Mouse (Mus musculus): Measurements from ENCODE around the gene Flt4. TPM values are rescaled to one million over a fixed set of nuclear protein-coding genes. Genes with fewer than 3 reads are reported as not detected.

The Flt4 gene
- polyA plus RNA-seq, 1 experiment from 2014 or later = 5.3 TPM

DNA sequence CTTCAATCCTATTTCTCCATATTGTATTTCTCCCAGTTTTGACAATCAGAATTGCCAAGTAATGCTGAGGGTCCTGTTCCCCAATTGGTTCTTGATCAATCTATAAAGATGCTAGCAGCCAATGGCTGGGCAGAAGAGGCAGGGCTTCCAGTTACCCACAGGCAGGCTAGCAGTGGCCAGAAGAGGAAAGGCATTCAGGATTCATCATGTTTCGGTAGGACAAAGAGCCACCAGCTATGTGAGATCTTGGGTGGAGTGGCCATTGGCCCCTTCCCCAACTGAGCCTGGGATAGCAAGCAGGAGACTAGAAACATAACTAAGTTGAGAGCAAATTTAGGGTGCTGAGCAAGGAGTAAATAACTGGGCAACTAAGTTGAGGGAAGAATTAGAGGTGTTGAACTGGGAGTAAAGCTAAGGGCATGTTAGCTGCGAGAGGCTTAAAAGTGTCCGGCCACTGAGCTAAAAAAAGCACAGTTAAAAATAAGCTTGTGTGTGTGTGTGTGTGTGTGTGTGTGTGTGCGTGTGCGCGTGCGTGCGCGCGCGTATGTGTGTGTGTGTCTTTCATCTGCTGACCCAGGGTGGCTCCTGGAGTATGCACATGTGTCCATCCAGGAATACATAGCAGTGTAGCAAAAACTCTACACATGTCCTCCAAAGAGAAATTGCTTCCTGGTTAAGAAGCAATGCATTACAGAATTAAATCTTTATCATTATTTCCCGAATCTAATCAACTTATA lies 75.3 kb downstream of the Flt4 start:
- Histone ChIP-seq H3K27me3 (ENCODE audit: insufficient read depth, low read length) (no peaks in the 10 kb centered on the region), H3K4me1 (replicated peaks; ENCODE audit: insufficient read depth, low read length) (no peaks in the 10 kb centered on the region), H3K4me3 (replicated peaks; ENCODE audit: low read depth, low read length) (no peak overlapping the region), H3K27ac (no peak overlapping the region), H3K36me3 (ENCODE audit: insufficient read depth, low read length) (peaks cover 47% of the 10 kb centered on the region), H3K9ac (ENCODE audit: low read depth, low read length) (no peak overlapping the region), H3K4me2 (ENCODE audit: low read length) (no peak overlapping the region), H3K9me3 (replicated peaks; ENCODE audit: low read length) (no peaks in the 10 kb centered on the region)
- 97% methylated on average over 12 of the region's 12 CpGs for WGBS
- no peak for TF ChIP-seq CTCF (IDR thresholded peaks at IDR 0.05; ENCODE audit: low read depth)
- ATAC-seq (replicated peaks; ENCODE audit: low FRiP score, low read depth) (no peak), DNase-seq (ENCODE audit: low spot score) (no peak)

DNA sequence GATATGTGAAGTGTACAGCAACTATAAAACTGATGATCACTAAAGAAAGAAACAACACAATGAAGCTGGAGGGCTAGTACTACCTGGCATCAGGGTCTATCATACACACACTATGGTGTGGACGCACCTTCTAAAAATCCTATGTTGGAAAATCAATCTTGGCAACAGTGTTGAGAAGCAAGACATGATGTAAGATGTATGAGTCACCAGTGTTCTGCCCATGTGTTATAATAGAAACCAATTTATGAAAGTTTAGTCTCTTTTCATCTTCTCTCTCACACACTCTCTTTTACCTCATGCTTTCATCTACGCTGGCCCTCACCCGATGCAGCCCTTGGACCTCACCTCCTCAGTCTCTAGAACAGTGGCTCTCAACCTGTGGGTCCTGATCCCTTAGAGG lies 86.0 kb downstream of the Flt4 start:
- H3K9ac ChIP-seq (ENCODE audit: low read depth, low read length) = no peak overlapping the region

DNA sequence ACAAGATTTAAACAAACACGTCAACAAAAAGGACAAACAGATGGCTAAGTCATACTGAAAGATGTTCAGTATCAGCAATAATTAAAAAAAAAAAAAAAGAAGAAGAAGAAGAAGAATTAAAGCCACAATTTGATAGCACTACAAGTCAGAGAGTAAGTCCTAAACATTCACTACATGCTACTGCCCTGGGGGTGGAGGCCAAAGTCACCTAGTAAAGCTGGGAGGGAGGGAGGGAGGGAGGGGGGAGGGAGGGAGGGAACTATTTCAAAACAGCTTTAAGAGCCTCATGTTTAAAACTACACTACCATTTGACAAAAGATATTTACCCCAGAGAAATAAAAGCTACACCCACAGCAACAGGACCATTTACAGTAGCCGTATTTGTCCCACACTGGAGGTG lies 86.6 kb downstream of the Flt4 start:
- no peaks in the 10 kb centered on the region for H3K9me3 ChIP-seq (replicated peaks; ENCODE audit: low read length)
- WGBS = 91% methylated on average over 2 of the region's 2 CpGs
- ATAC-seq (replicated peaks; ENCODE audit: low FRiP score, low read depth) = no peak

More for the DNA sequence above, 86.0 kb downstream of the Flt4 start:
- Histone ChIP-seq H3K4me1 (replicated peaks; ENCODE audit: insufficient read depth, low read length) (no peaks in the 10 kb centered on the region), H3K27me3 (ENCODE audit: insufficient read depth, low read length) (no peaks in the 10 kb centered on the region), H3K4me2 (ENCODE audit: low read length) (no peak overlapping the region), H3K36me3 (ENCODE audit: insufficient read depth, low read length) (peaks cover 21% of the 10 kb centered on the region), H3K9me3 (replicated peaks; ENCODE audit: low read length) (no peaks in the 10 kb centered on the region), H3K4me3 (replicated peaks; ENCODE audit: low read depth, low read length) (no peak overlapping the region), H3K27ac (no peak overlapping the region)
- no peak for TF ChIP-seq CTCF (IDR thresholded peaks at IDR 0.05; ENCODE audit: low read depth)
- 94% methylated on average over 3 of the region's 3 CpGs for WGBS
- no peak for DNase-seq (ENCODE audit: low spot score)
- ATAC-seq (replicated peaks; ENCODE audit: low FRiP score, low read depth) = no peak

DNA sequence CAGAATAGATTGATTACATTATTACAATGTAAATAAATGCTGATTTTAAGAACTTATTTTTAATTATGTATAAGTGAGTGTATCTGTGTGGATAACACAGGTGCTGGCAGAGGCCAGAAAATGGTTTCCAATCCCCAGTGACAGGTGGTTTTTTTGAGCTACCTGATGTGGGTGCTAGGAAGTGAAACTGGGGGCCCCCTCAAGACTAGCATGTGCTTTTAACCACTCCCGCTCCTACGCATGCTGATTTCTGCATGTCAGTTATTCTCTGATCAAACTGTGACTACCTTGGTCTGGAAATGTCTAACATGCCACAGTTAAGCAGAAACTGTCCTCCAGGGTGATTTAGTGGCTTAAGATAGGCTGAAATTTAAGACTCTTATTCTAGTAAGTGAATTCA lies 87.4 kb downstream of the Flt4 start:
- TF ChIP-seq CTCF (IDR thresholded peaks at IDR 0.05; ENCODE audit: low read depth) = no peak
- Histone ChIP-seq H3K27ac (no peak overlapping the region), H3K4me3 (replicated peaks; ENCODE audit: low read depth, low read length) (no peak overlapping the region), H3K9ac (ENCODE audit: low read depth, low read length) (no peak overlapping the region), H3K4me2 (ENCODE audit: low read length) (no peak overlapping the region), H3K9me3 (replicated peaks; ENCODE audit: low read length) (no peaks in the 10 kb centered on the region), H3K4me1 (replicated peaks; ENCODE audit: insufficient read depth, low read length) (no peaks in the 10 kb centered on the region), H3K36me3 (ENCODE audit: insufficient read depth, low read length) (peaks cover 26% of the 10 kb centered on the region), H3K27me3 (ENCODE audit: insufficient read depth, low read length) (no peaks in the 10 kb centered on the region)
- 86% methylated on average over 2 of the region's 2 CpGs for WGBS
- DNase-seq (ENCODE audit: low spot score) (no peak), ATAC-seq (replicated peaks; ENCODE audit: low FRiP score, low read depth) (no peak)

More for the DNA sequence above, 86.6 kb downstream of the Flt4 start:
- no peak for DNase-seq (ENCODE audit: low spot score)
- Histone ChIP-seq H3K4me3 (replicated peaks; ENCODE audit: low read depth, low read length) (no peak overlapping the region), H3K27me3 (ENCODE audit: insufficient read depth, low read length) (no peaks in the 10 kb centered on the region), H3K36me3 (ENCODE audit: insufficient read depth, low read length) (peaks cover 21% of the 10 kb centered on the region), H3K9ac (ENCODE audit: low read depth, low read length) (no peak overlapping the region), H3K27ac (no peak overlapping the region), H3K4me1 (replicated peaks; ENCODE audit: insufficient read depth, low read length) (no peaks in the 10 kb centered on the region), H3K4me2 (ENCODE audit: low read length) (no peak overlapping the region)
- no peak for TF ChIP-seq CTCF (IDR thresholded peaks at IDR 0.05; ENCODE audit: low read depth)

DNA sequence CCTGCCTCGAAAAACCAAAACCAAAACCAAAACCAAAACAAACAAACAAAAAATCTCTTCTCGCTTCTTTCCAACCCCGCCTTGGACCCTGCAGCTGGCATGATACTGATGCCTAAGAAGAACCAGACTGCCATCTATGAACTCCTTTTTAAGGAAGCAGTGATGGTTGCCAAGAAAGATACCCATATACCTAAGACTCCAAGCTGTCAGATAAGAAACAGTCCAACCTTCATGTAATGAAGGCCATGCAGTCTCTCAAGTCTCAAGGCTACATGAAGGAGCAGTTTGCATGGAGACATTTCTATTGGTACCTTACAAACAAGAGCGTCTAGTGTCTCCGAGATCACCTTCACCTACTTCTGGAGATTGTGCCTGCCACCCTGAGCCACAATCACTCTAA lies 88.7 kb downstream of the Flt4 start:
- Histone ChIP-seq H3K4me1 (replicated peaks; ENCODE audit: insufficient read depth, low read length) (no peaks in the 10 kb centered on the region), H3K9ac (ENCODE audit: low read depth, low read length) (no peak overlapping the region), H3K4me3 (replicated peaks; ENCODE audit: low read depth, low read length) (no peak overlapping the region), H3K27me3 (ENCODE audit: insufficient read depth, low read length) (no peaks in the 10 kb centered on the region), H3K4me2 (ENCODE audit: low read length) (no peak overlapping the region), H3K9me3 (replicated peaks; ENCODE audit: low read length) (no peaks in the 10 kb centered on the region), H3K27ac (no peak overlapping the region), H3K36me3 (ENCODE audit: insufficient read depth, low read length) (peaks cover 27% of the 10 kb centered on the region)
- DNase-seq (ENCODE audit: low spot score) (no peak), ATAC-seq (replicated peaks; ENCODE audit: low FRiP score, low read depth) (no peak)
- TF ChIP-seq CTCF (IDR thresholded peaks at IDR 0.05; ENCODE audit: low read depth) = no peak
- 95% methylated on average over 5 of the region's 5 CpGs for whole genome bisulfite sequencing

DNA sequence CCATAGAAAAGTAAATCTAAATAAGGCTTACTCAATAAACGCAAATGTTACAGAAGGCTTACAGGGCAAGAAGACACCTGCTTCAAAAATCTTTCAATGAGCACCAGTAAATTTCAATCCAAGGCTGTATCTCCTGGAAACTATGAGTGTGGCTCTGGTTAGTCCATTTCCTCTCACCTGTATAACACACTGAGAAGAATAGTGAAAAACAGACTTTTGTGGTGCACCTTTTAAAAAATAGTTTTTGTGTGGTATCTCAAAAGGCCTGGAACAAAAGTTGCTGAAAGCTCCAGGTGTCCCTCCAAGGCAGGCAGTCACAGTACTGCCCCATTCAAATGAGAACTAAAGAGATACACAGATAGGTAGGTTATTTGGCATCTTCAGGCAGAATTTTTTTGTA lies 90.0 kb downstream of the Flt4 start:
- no peak overlapping the region for H3K4me3 ChIP-seq (replicated peaks; ENCODE audit: low read depth, low read length)
- peaks cover 27% of the 10 kb centered on the region for H3K36me3 ChIP-seq (ENCODE audit: insufficient read depth, low read length)
- no peaks in the 10 kb centered on the region for H3K4me1 ChIP-seq (replicated peaks; ENCODE audit: insufficient read depth, low read length)
- DNase-seq (ENCODE audit: low spot score) = no peak
- 93% methylated on average over 1 of the region's 1 CpGs for WGBS
- no peaks in the 10 kb centered on the region for H3K27me3 ChIP-seq (ENCODE audit: insufficient read depth, low read length)
- TF ChIP-seq CTCF (IDR thresholded peaks at IDR 0.05; ENCODE audit: low read depth) = no peak
- H3K9ac ChIP-seq (ENCODE audit: low read depth, low read length) = no peak overlapping the region
- ATAC-seq (replicated peaks; ENCODE audit: low FRiP score, low read depth) = no peak
- H3K27ac ChIP-seq = no peak overlapping the region
- H3K9me3 ChIP-seq (replicated peaks; ENCODE audit: low read length) = no peaks in the 10 kb centered on the region
- H3K4me2 ChIP-seq (ENCODE audit: low read length) = no peak overlapping the region

DNA sequence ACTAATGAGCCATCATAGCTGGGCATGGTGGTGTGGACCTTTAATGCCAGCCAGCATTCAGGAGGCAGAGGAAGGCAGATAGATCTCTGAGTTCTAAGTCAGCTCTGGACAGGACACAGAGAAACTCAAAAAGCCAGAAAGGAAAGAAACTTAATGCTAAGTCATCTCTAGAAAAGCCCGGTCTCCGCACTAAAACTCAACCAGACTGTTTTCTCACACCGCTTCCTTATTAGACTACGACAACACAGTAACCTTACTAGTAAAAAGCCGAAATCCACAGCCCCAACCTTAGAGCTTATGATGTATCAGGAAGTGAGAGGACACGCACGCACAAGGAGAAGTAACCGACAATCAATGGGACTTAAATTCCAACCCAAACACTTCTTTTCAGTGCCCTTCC lies 93.0 kb downstream of the Flt4 start:
- ATAC-seq (replicated peaks; ENCODE audit: low FRiP score, low read depth) = no peak
- DNase-seq (ENCODE audit: low spot score) = no peak
- WGBS = 95% methylated on average over 8 of the region's 8 CpGs
- H3K4me1 ChIP-seq (replicated peaks; ENCODE audit: insufficient read depth, low read length) = no peaks in the 10 kb centered on the region
- H3K27ac ChIP-seq = no peak overlapping the region
- no peak overlapping the region for H3K4me2 ChIP-seq (ENCODE audit: low read length)
- H3K9ac ChIP-seq (ENCODE audit: low read depth, low read length) = no peak overlapping the region
- H3K4me3 ChIP-seq (replicated peaks; ENCODE audit: low read depth, low read length) = no peak overlapping the region
- TF ChIP-seq CTCF (IDR thresholded peaks at IDR 0.05; ENCODE audit: low read depth) = no peak
- no peaks in the 10 kb centered on the region for H3K27me3 ChIP-seq (ENCODE audit: insufficient read depth, low read length)
- H3K36me3 ChIP-seq (ENCODE audit: insufficient read depth, low read length) = peaks cover 27% of the 10 kb centered on the region
- no peaks in the 10 kb centered on the region for H3K9me3 ChIP-seq (replicated peaks; ENCODE audit: low read length)

Other genes starting within 250 kb of the Flt4 start
- not detected in 2 replicates for gene Olfr1389, start 186.2 kb upstream of the Flt4 start, polyA plus RNA-seq (2015; fragmentation: Nextera tagmentation; extraction: Ambion mirVana)
- 0.05 and 0.07 TPM in 2 replicates for gene Olfr1388, start 172.6 kb upstream of the Flt4 start, polyA plus RNA-seq (2015; fragmentation: Nextera tagmentation; extraction: Ambion mirVana)
- not detected in 2 replicates for gene Olfr1387, start 153.9 kb upstream of the Flt4 start, polyA plus RNA-seq (2015; fragmentation: Nextera tagmentation; extraction: Ambion mirVana)
- gene Olfr1386, start 144.2 kb upstream of the Flt4 start, polyA plus RNA-seq (2015; fragmentation: Nextera tagmentation; extraction: Ambion mirVana) = not detected in 2 replicates
- not detected in 2 replicates for gene Olfr1385, start 120.2 kb upstream of the Flt4 start, polyA plus RNA-seq (2015; fragmentation: Nextera tagmentation; extraction: Ambion mirVana)
- gene Olfr1384, start 102.5 kb upstream of the Flt4 start, polyA plus RNA-seq (2015; fragmentation: Nextera tagmentation; extraction: Ambion mirVana) = not detected in 2 replicates
- not detected in 2 replicates for gene Olfr1383, start 89.6 kb upstream of the Flt4 start, polyA plus RNA-seq (2015; fragmentation: Nextera tagmentation; extraction: Ambion mirVana)
- not detected in 2 replicates for gene Olfr1382, start 81.0 kb upstream of the Flt4 start, polyA plus RNA-seq (2015; fragmentation: Nextera tagmentation; extraction: Ambion mirVana)
- gene Olfr1381, start 65.8 kb upstream of the Flt4 start, polyA plus RNA-seq (2015; fragmentation: Nextera tagmentation; extraction: Ambion mirVana) = not detected in 2 replicates
- not detected in 2 replicates for gene Olfr1380, start 52.4 kb upstream of the Flt4 start, polyA plus RNA-seq (2015; fragmentation: Nextera tagmentation; extraction: Ambion mirVana)
- not detected in 2 replicates for gene Scgb3a1, start 54.3 kb downstream of the Flt4 start, polyA plus RNA-seq (2015; fragmentation: Nextera tagmentation; extraction: Ambion mirVana)
- 54.4 and 55.0 TPM in 2 replicates for gene Cnot6, start 103.5 kb downstream of the Flt4 start, polyA plus RNA-seq (2015; fragmentation: Nextera tagmentation; extraction: Ambion mirVana)
- 7.3 and 8.6 TPM in 2 replicates for gene Gfpt2, start 184.9 kb downstream of the Flt4 start, polyA plus RNA-seq (2015; fragmentation: Nextera tagmentation; extraction: Ambion mirVana)
- 25.5 and 26.0 TPM in 2 replicates for gene Mapk9, start 237.5 kb downstream of the Flt4 start, polyA plus RNA-seq (2015; fragmentation: Nextera tagmentation; extraction: Ambion mirVana)